Mouse (Mus musculus) kidney, postnatal 0 days (tissue): ENCODE results near the gene Aatf. TPM values are rescaled to one million over a fixed set of nuclear protein-coding genes. Genes with fewer than 3 reads are reported as not detected.

Experiments used
- ATAC-seq: fragments of 200-750 bp; cut with Nextera tagmentation; replicated peaks from 2 replicates; pipeline ENCODE4 v1.8.0; 2017; ENCODE audit warnings: low read depth, moderate number of reproducible peaks, moderate TSS enrichment, moderate library complexity; ENCODE audit not compliant: low FRiP score
- DNase-seq: peaks from one replicate; pipeline ENCODE4 v3.0.0-alpha.2; 2016; ENCODE audit warnings: low spot score
- H3K27ac ChIP-seq: fragments of 300-500 bp; sonication (generic); 2 replicates; pipeline ENCODE4 v1.5.1; 2014; ENCODE audit warnings: mild to moderate bottlenecking
- H3K27me3 ChIP-seq: fragments of 300-500 bp; sonication (generic); 2 replicates; pipeline ENCODE4 v1.6.1; 2014; ENCODE audit warnings: low read length, mixed read lengths; ENCODE audit not compliant: insufficient read depth
- H3K36me3 ChIP-seq: fragments of 300-500 bp; sonication (generic); 2 replicates; pipeline ENCODE4 v1.6.1; 2014; ENCODE audit warnings: low read length, mixed read lengths; ENCODE audit not compliant: insufficient read depth
- H3K4me1 ChIP-seq: fragments of 300-500 bp; sonication (generic); replicated peaks from 2 replicates; pipeline ENCODE4 v1.6.1; 2014; ENCODE audit warnings: antibody characterized with exemption, low read length, mixed read lengths; ENCODE audit not compliant: insufficient read depth
- H3K4me2 ChIP-seq: fragments of 300-500 bp; sonication (generic); 2 replicates; pipeline ENCODE4 v1.6.1; 2014; ENCODE audit warnings: mild to moderate bottlenecking, low read length, moderate library complexity, mixed read lengths
- H3K4me3 ChIP-seq: fragments of 300-500 bp; sonication (generic); replicated peaks from 2 replicates; pipeline ENCODE4 v1.5.1; 2014; ENCODE audit warnings: low read depth, low read length
- H3K9ac ChIP-seq: fragments of 300-500 bp; sonication (generic); 2 replicates; pipeline ENCODE4 v1.6.1; 2014; ENCODE audit warnings: low read depth, low read length
- H3K9me3 ChIP-seq: fragments of 300-500 bp; sonication (generic); replicated peaks from 2 replicates; pipeline ENCODE4 v1.6.1; 2016; ENCODE audit warnings: low read length, inconsistent platforms, mixed read lengths
- CTCF ChIP-seq: IDR thresholded peaks from 2 replicates; pipeline ENCODE4 v1.5.1; 2016; ENCODE audit warnings: antibody characterized with exemption, low read depth, mild to moderate bottlenecking, moderate library complexity
- WGBS: fragments of 180-500 bp; shearing (Covaris S2); extraction: QIAGEN DNeasy Blood & Tissue Kit; methylation state at CpG from one replicate; pipeline ENCODE4 v1.1.7; 2014; 5-methylcytosine and 5-hydroxymethylcytosine counted together
- polyA plus RNA-seq: library from polyadenylated mRNA; unstranded; fragments of >200 nt; fragmentation: Nextera tagmentation; extraction: Ambion mirVana; gene quantifications from 2 replicates; pipeline ENCODE4 v1.2.1, GENCODE M21; 2015

Gene Aatf
- polyA plus RNA-seq, 1 experiment from 2014 or later, result 40.7 TPM

DNA sequence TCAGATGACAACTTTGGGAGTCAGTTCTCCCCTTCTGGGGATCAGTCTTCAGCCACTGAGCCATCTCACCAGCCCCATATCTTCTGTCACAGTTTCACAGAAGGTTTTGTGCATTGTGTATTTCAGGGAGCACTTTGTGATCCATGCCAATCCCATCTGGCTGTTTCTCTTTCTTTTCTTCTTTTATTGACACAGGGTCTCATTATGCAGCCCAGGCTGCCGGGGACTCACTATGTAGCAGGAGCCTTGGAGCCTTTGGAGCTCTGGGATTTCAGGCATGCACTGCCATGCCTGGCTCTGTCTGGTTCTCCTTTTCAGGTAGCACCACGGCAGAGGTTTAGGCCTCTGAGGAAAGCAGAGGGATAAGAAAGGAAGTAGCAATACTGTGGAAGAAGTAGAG, 35.0 kb upstream of the Aatf start:
- TF ChIP-seq CTCF, result no peak
- Histone ChIP-seq H3K4me2 (no peak overlapping the region), H3K9me3 (no peaks in the 10 kb centered on the region), H3K4me1 (no peaks in the 10 kb centered on the region), H3K27ac (no peak overlapping the region), H3K27me3 (no peaks in the 10 kb centered on the region), H3K4me3 (no peak overlapping the region), H3K9ac (no peak overlapping the region), H3K36me3 (no peaks in the 10 kb centered on the region)
- ATAC-seq, result no peak
- no peak for DNase-seq
- 68% methylated on average over 2 of the region's 2 CpGs for WGBS

DNA sequence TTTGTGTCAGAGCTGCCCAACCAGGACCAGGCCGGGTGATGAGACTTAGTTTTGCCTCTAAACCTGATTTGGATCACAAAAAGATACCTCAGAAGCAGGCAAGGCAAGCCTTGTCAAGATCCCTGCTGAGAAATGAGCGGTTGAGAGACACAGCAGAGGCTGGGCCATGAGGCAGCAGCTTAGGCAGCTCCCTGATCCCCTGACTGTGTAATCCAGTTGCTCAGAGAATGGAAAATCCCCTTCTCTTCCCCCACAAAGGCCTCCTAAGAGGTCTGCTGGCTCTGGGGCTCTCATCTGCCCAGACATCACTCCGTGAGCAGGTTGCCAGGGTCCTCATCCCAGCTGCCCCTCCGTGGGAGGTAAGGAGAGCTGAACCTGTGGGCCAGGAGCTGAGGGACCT, 26.7 kb upstream of the Aatf start:
- Histone ChIP-seq H3K27me3 (no peaks in the 10 kb centered on the region), H3K4me1 (no peaks in the 10 kb centered on the region), H3K27ac (no peak overlapping the region), H3K4me3 (no peak overlapping the region), H3K9me3 (no peaks in the 10 kb centered on the region), H3K9ac (no peak overlapping the region), H3K36me3 (0 out of 2 replicates have a peak, but pooled peaks cover 2% of the 10 kb centered on the region), H3K4me2 (no peak overlapping the region)
- TF ChIP-seq CTCF, result no peak
- WGBS, result 27% methylated on average over 4 of the region's 4 CpGs
- ATAC-seq (no peak), DNase-seq (no peak)

DNA sequence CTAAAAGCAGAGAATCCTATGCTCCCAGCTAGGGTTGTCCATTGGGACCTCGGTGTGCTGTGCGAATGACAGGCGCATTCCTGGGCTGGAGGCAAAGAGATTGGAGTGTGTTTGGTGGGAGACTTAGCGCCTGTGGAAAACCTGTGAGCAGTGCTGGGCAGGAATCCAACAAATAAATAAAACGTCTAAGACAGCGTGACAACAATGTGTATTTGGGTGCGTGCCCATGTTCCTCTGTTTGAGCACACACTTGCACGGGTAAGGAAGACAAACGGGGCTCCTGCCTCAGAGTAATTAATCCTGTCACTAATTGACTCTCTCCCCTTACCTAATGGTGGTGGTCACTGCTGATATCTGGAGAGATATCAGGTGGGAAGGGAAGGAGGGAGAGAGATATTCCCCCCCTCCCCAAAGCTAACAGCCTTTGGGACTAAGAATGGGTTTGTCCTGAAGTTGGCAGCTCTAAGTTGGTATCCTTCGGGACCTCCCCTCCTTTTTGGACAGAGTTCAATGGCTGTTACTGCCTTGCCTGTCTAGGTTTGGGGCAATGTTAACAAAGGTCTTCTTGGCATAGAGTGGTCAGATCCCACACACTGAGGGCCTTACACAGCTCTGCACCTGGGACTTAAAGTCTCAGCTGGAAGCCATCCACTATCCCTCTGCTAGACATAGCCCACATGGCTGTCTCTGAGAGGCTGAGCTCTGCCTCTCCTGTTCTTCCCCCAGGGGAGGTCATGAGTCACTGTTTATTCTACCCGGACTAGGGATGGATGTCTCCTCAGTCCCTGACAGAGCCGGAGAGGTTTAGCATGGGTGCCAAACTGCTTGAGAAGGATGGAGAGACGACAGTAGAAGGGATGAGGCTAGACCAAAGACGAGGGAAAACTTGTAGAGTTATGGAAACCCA, 16.7 kb upstream of the Aatf start:
- no peak for TF ChIP-seq CTCF
- Histone ChIP-seq H3K4me1 (peaks cover 9% of the 10 kb centered on the region), H3K27ac (no peak overlapping the region), H3K27me3 (peaks cover 21% of the 10 kb centered on the region; the same call in 1 of the 2 replicates), H3K9me3 (no peaks in the 10 kb centered on the region), H3K4me2 (peak overlapping the region; percentile 49; the same call in 1 of the 2 replicates), H3K9ac (no peak overlapping the region), H3K36me3 (no peaks in the 10 kb centered on the region), H3K4me3 (no peak overlapping the region)
- DNase-seq (no peak), ATAC-seq (no peak)
- WGBS, result 8% methylated on average over 14 of the region's 14 CpGs

DNA sequence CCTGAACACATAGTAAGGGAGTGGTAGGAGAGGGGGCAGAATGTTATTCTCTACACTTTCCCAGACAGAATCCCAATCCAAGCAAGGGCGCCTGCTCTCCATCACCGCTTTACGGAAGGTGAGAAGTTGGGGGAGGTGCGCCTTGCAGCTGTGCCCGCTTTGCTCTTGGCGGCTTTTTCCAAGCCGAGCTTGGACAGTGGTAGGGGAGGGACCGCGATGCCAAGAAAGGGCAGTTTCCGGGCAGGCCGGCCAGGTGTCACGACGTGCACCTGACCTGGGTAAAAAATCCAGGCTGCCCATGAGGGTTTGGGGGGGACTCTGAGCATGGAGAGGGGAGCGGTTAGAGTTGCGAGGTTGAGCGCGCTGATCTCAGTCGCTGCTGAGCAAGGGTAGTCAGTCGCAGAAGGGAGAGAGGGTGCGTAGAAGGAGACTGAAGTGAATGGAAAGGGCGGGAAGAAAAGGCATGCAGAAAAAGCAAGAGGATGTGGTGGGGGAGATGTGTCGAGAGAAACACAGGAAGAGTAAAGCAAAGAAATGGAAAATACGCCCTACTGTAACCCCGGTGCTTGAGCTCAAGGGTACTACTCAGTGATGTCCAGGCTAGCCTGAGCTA, 15.9 kb upstream of the Aatf start:
- H3K4me1 ChIP-seq, result peaks cover 12% of the 10 kb centered on the region
- peaks cover 27% of the 10 kb centered on the region for H3K27me3 ChIP-seq
- WGBS, result 2% methylated on average over 24 of the region's 24 CpGs
- H3K36me3 ChIP-seq, result no peaks in the 10 kb centered on the region
- 0 out of 2 replicates have a peak overlapping the region, but pooled peaks have one; percentile 5 for H3K4me3 ChIP-seq
- no peaks in the 10 kb centered on the region for H3K9me3 ChIP-seq
- DNase-seq (no peak), ATAC-seq (no peak; the same call in 1 of the 2 replicates)
- no peak for TF ChIP-seq CTCF
- H3K4me2 ChIP-seq, result peak overlapping the region; percentile 49
- no peak overlapping the region for H3K27ac ChIP-seq
- no peak overlapping the region for H3K9ac ChIP-seq

DNA sequence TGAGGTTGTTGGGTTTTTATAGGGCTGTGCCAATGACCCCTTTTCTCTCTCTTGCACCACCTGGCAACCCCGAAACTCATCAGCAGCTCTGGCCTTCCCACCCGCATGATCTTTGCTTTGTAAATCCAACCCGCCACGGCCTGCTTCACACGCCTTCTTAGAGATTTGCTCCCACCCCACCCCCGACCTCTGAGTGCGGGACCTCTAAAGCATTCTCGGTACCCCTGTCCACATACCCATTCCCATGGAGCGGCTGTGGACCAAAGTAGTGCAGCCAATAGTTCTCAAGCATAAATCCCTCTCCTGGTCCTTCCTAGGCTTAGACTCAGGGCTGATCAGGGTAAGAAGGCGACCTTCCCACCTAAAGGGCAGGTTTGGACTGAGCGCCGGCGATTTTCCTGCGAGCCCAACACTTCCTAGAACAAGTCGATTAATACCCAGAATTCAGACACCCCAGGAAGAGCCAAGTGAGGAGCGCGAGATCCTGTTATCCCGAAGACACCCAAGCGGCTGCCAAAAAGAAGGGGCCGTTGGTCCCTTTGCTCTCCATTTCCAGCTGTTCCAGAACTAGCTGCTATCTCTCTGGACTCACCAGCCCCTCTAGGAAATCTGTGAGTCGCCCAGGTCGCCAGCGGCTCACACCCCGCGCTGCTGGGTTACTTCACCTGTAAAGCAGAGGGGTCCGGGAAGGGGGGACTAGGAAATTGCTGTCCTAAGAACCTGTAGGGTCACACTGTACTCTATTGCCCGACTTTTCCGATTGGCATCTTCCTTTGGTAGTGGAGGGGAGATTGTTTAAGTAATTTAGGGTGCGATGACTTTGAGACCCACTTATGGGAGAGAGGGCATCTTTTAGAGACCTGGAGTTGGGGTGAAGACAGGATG, 13.9 kb upstream of the Aatf start:
- H3K4me3 ChIP-seq, result peak overlapping the region; percentile 58
- H3K4me2 ChIP-seq, result peak overlapping the region; percentile 63

DNA sequence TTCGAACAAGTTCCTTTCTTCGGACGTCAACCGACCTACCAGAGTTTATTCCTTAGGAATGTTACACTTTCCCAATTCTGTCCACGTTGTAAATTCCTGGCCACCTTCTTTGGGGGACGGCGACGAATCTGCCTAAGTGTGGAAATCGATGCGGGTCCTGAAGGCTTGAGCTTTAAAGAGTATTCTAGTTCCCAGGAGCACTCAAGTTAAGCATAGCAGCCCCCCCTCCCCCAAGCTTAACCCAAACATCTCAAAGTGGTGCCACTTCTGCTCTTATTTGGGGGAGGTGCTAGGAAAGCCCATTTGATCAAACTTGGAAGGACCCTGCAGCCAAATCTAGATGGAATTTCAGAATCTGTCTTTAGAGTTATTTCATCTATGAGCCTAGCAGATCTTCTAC, 13.1 kb upstream of the Aatf start:
- H3K9me3 ChIP-seq, result no peaks in the 10 kb centered on the region
- peak overlapping the region; percentile 72 for H3K9ac ChIP-seq
- no peak for TF ChIP-seq CTCF
- peak overlapping the region; percentile 74; the same call in 1 of the 2 replicates for H3K27ac ChIP-seq
- peak overlapping the region; percentile 63 for H3K4me2 ChIP-seq
- peaks cover 47% of the 10 kb centered on the region for H3K27me3 ChIP-seq
- peak overlapping the region; percentile 58 for H3K4me3 ChIP-seq
- whole genome bisulfite sequencing, result 3% methylated on average over 10 of the region's 10 CpGs
- ATAC-seq (no peak), DNase-seq (no peak)
- H3K4me1 ChIP-seq, result peaks cover 12% of the 10 kb centered on the region
- H3K36me3 ChIP-seq, result no peaks in the 10 kb centered on the region

More for the DNA sequence above, 13.9 kb upstream of the Aatf start:
- Histone ChIP-seq H3K27me3 (peaks cover 44% of the 10 kb centered on the region), H3K27ac (no peak overlapping the region), H3K36me3 (no peaks in the 10 kb centered on the region), H3K9me3 (no peaks in the 10 kb centered on the region), H3K9ac (peak overlapping the region; percentile 72; the same call in 1 of the 2 replicates), H3K4me1 (peaks cover 12% of the 10 kb centered on the region)
- DNase-seq (no peak), ATAC-seq (no peak)
- WGBS, result 7% methylated on average over 29 of the region's 29 CpGs
- TF ChIP-seq CTCF, result no peak
